Mouse (Mus musculus) testis, postnatal 14 days (tissue): ENCODE results near the gene Snd1.

Experiments
- DNase-seq: peaks from one replicate; pipeline ENCODE4 v3.0.0; 2021; ENCODE audit warnings: low spot score

Gene Snd1

DNA sequence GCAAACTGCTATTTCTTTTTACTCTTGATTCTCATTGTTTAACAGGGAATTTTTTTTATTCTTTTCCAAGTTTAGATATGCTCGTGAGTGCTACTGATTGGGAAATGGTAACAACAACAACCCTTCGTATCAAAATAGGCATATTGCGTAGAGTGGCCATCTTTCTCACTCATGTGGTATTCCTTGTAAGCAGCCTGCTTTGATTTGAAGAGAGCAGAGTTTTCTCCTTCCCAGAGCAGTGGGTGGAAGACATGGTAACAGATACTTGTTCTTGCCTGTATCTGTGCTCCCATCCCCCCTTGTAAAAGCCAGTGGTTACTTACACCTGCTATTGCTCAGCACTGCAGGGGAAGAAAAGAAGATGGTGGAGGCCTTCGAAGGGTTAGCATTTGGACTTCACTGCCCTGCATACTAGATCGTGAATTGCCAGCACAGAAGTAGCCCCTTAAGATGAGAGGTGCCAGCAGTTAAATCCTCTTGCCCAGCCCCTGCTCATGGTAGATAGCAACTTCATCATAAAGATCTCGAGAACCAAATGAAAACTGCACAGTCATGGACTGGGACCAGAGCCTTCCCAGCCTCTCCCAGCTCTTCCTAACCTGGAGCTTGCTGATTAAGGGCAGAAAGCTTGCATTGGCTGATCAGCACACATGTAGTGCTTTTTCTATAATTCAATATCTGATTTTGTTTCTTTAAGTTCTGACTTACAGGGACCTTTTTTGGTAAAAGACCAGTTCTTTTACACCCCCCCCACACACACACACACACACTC, 279.4 kb downstream of the Snd1 start:
- no peak for DNase-seq

- no peak for DNase-seq
These were observed 281.5 kb downstream of the Snd1 start for GRCm38 (mm10) chr6:28756306-28757018.

- DNase-seq = no peak
These were observed 283.4 kb downstream of the Snd1 start for GRCm38 (mm10) chr6:28758293-28758692.

DNA sequence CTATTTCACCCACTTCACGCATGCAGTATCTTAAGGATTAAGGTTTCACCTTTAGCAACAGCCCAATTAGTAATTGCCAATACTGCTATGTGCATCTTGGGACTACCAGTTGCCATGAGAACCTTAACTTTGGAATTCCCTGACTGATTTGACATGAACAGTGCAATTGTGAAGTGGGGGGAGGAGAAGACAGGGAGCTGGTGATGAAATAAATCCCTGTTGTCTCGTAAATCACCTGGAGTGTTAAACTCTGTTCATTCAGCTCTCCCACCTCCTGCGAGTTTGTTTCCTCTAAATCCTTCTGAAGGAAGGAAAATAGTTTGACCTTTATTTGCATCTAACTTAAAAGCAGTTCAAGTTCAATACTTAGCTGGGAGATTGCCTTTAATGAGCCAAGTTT, 286.8 kb downstream of the Snd1 start:
- no peak for DNase-seq

- DNase-seq = no peak
These were observed 287.3 kb downstream of the Snd1 start for GRCm38 (mm10) chr6:28762132-28762775.

DNA sequence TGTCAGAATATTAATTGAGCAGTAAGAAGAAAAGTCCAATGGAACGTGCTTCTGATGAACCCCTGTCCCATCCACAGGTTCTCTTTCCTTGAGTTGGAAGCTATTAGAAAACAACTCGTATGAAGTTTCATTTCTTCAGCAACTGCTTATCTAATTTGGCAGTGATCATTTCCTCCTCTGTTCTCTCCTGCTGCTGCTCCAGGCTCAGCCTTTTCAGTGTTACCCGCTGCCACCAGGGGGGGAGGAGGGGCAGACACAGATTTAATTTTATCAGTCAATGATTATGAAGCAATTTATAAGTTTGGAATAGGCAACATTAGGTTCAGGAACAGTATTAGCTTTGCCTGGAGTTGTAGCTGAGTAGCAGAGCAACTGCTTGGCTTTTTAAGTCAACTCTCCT, 291.7 kb downstream of the Snd1 start:
- no peak for DNase-seq

DNA sequence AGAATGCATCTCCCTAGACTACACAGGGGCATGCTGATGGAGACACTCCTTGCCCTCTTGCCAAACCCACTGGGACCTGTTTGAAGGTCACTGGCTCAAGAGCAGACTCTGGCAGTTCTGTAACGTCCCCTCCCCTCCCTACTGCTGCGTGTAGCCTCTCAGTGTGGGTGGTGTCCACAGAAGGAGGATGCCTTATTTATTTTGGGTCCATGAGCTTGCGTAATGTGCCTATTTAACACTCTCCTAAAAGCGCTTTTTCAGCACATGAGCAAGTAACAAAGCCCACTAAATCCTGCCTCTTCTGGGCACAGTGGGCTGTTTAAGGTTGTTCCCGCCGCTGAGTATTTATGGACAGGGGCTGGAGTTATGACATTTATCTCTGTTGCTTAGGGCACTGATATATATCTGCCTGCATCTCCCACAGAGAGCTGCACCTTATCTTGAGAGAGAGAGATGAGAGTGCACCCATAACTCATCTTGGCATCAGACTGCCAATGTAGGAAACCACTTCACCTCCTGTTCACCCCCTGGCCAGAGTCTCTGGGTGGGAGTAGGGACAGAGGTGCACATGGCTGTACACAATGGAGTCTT, 293.0 kb downstream of the Snd1 start:
- no peak for DNase-seq

- no peak for DNase-seq
These were observed 296.4 kb downstream of the Snd1 start for GRCm38 (mm10) chr6:28771331-28771730.

GRCm38 (mm10) chr6:28781696-28782095, 306.8 kb downstream of the Snd1 start:
- no peak for DNase-seq

DNA sequence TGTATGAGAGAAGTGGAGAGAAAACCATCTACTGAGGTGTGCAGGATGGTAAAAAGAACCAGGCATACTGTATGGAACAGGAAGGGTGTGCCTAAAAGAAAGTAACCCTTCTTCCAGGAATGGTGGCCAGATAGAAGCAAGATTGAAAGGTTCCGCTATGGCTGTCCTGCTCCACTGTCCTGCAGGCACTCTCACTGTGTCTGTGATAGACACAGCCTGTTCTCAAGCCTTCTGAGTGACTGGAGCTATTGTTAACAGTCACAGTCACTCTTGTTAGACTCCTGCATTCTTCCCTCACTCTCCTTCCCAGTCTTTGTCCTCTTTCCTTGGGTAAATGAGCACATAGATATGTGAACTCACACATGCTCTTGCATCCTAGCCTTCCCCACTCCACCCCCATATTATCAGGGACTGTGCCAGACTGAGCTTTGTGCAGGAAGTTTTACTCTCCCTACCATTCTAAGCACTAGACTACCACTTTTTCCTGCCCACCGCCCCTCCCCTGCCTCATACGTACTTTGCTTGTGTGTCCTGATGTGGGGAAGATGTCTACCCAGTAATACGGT, 308.2 kb downstream of the Snd1 start:
- no peak for DNase-seq

GRCm38 (mm10) chr6:28783953-28784352, 309.0 kb downstream of the Snd1 start:
- no peak for DNase-seq

DNA sequence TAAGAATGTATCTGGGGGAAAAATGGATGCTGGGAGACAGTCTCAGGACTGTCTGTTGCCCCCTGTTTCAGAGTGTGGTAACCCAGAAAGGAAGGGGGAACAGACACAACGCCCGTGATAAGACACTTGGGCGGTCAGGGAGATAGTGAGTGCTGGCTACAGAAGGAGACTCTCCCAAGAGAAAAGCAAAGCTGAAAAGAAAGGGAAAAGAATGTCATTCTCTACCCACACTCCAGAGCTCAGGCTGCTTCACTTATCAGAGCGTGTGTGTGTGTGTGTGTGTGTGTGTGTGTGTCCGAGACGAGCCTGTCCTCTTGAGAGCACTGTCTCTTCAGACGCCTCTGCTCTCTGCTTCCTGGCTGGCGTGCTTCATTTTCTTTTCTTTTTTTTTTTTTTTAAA, 310.8 kb downstream of the Snd1 start:
- DNase-seq = no peak

DNA sequence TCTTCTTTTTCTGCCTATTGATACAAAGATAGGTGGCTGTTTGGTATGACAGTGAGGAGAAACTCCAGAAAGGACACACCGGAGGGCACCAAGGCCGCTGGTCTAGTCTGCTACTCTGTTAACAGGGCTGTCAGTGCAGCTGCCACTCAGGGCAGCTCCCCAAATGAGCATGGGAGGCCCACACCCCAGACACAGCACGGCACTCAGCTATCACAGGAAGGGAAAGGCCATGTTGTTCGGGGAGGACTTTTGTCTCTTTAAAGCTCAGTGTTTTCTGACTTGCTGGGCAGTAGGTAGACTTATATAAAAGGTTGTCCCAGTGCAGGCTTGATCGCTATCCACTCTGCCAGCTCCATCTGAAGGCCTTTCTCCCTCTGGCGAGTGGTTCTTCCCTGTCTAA, 312.2 kb downstream of the Snd1 start:
- DNase-seq = peak; percentile 31

GRCm38 (mm10) chr6:28789685-28790084, 314.7 kb downstream of the Snd1 start:
- no peak for DNase-seq

GRCm38 (mm10) chr6:28791183-28791582, 316.2 kb downstream of the Snd1 start:
- DNase-seq = no peak

DNA sequence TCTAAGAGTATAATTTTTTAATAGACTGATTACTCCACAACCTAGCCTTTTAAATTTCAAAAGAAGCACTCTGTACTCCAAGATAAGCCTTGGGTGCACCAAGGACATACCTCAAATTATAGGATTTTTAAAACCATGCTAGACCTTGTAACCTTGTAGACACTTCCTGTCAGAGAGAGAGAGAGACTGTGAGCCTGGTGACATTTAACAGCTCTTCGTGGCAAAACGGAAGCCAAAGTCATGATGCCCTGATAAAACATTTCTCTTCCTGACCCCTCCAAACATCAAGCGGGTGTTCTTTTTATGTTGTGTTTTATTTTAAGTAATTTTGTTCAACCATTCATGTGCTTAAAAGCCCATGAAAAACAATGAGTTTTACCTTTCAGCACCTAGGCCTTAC, 316.9 kb downstream of the Snd1 start:
- no peak for DNase-seq

- DNase-seq = no peak
These were observed 320.4 kb downstream of the Snd1 start for GRCm38 (mm10) chr6:28795380-28795779.

GRCm38 (mm10) chr6:28795792-28796515, 321.0 kb downstream of the Snd1 start:
- DNase-seq = no peak

DNA sequence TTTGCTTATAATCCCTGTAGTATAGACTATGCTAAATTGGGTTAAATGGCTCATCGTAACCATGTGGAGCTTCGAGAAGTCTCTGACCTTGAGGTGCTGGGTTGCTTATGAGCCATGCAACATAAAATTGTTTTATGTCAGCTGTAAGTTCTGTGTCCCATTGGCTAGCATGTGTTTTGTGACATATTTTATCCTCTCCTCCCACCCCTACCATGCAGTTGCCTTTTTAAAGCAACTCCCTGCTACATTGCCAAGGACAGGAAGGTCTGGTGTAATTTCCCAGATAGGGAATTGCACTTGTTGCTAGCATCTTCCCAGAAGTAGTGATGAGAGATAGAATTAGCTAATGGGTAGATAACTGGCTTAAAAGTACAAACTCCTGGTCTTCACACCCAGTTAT, 324.9 kb downstream of the Snd1 start:
- no peak for DNase-seq

GRCm38 (mm10) chr6:28800976-28801375, 326.0 kb downstream of the Snd1 start:
- DNase-seq = no peak

DNA sequence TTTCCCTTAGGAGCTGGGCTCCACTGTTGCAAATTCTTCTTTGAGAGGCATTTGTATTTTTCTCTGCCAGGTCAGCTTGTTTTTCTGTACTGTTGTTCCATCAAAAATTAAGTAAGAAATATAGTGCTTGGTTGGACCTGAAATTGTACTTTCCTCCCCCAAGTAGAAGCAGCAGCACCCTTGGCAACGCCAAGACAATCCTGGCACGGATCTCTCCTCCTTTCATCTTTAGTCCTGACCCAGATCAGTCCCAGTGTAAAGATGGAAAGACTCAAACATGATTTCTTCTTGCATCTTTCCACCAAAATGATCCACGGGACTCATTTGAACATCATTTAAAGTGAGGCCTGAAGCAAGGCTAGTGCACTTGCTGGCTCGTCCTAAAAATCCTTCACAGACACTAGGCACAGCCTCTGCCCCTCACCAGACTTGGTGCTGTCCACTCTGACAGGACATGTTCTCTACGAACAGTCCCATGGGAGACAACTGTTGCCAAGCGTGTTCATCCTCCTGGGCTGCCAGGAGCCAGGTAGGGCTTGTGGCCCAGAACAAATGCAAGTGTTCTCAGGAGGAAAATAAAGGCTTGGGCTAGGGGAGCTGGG, 328.8 kb downstream of the Snd1 start:
- no peak for DNase-seq
